Mouse (Mus musculus): Measurements from ENCODE around the gene Pygo2.

Gene Pygo2

DNA sequence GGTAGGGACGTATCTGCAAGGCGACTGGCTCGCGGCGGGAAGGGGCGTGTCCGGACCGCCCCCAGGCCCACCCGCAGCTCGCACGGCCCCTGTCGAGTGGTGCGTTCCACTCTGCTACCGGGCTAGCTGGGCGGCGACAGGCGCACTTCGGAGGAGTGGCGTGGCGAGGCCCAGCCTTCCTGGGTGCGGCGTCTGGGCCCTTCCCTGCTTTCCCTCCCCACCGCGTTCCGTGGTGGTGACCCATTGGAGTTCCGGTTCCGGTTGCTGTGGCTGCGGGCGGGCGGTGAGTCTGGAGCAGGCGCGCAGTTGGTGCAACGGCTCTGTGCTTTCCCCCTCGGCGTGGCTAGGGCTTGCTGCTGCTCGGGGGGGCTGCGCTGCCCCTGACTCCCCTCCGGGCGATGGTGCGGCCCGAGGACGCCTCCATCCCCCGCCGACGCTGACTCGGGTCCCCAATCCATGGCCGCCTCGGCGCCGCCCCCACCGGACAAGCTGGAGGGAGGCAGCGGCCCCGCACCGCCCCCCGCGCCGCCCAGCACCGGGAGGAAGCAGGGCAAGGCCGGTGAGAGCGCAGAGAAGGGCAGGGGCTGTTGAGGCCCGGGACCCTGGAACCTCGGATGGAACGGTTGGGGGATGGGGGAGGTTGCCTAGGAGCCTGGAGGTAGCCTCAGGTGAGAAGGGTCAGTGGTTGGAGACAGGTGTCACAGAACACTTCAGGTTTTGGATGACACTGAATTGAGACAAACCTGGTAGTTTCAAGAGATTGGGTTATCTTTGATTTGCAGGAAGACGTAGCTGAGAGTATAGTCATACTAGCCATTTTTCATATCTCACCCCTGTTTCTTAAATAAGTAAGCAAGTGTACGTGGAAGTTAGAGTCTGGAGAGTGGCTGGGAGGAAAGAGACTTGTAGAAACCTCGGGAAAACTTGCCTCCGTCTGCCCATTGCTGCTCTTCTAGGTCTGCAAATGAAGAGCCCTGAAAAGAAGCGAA is at the start of gene Pygo2:
Gene Pygo2, plus strand, starts transcription at position 44 of the 989 bp plus-strand sequence.
- DNase-seq (ENCODE audit: low read depth, low spot score): peak; percentile 95

GRCm38 (mm10) chr3:89380291-89380690 is 49.7 kb upstream of the Pygo2 start:
- DNase-seq (ENCODE audit: low read depth, low spot score): no peak

GRCm38 (mm10) chr3:89380711-89381110 is 49.3 kb upstream of the Pygo2 start:
- DNase-seq (ENCODE audit: low read depth, low spot score): no peak

DNA sequence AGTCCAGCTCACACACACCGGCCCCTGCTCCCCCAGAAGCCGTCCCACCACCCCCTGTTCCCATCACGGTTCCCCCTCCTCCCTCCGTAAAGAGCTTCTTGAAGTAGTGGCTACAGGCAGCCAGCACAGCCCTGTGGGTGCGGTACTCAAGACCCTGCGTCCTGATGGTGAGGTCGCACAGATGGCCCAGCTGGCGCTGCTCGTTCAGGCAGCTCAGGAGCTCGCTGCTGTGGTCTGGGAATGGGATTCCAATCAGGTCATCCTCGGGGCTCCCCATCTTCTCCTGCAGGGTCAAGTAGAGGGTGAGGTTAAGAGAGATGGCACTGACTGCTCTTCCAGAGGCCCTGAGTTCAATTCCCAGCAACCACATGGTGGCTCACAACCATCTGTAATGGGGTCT is 48.8 kb upstream of the Pygo2 start:
- no peak for DNase-seq (ENCODE audit: low read depth, low spot score)

DNA sequence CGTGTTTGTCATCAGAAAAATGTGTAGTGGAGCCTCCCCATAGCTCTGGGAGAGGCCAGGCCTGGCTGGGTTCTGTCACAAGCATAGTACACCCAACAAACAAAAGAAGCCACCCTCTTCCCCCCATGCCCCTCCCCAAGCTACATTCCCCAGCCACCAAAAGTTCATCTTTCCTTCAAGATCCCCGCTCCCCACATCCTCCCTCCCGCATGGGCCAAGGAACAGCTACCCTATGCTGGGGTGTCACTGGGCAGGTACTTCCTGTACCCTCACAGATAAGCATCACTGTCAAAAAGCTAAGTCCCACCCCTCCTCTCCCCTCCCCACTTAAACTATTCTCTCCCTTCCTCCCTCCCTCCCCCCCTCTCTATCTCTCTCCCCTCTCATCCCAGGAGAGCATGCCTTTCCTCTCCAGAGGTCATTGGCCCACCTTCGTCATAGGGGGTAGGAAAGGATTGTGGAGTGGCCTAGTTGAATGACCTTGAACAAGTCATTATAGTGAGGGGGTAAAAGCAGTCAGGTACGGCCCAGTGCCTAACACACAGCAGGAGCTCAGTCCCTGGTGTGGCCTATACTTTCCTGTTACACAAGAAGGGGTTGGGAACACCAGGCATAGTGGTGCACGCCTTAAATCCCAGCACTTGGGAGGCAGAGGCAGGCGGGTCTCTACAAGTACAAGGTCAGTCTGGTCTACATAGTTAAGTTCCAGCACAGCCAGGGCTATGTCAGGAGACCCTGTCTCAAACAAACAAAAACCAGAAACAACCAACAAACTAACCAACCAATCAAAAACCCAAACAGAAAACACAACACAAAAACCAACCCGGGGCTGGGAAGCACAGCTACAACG is 47.8 kb upstream of the Pygo2 start:
- no peak for DNase-seq (ENCODE audit: low read depth, low spot score)

DNA sequence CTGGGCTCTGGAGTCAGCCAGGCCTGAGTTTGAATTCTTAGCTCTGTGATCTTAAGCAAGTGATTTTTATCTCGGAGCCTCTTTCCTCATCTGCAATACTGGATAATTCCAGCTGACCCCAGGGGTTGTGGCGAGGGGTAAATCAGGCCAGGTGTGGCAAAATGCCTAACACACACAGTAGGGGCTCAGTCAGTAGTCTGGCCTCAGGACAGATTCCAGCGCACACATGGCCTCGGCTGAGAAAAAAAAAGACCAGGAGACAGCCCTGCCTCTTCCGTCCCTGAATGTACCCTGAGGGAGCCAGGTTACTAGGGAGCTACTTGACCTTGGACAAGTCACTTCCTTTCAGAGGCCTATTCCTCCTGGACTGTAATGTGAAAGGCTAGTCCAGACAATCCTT is 47.1 kb upstream of the Pygo2 start:
- no peak for DNase-seq (ENCODE audit: low read depth, low spot score)

DNA sequence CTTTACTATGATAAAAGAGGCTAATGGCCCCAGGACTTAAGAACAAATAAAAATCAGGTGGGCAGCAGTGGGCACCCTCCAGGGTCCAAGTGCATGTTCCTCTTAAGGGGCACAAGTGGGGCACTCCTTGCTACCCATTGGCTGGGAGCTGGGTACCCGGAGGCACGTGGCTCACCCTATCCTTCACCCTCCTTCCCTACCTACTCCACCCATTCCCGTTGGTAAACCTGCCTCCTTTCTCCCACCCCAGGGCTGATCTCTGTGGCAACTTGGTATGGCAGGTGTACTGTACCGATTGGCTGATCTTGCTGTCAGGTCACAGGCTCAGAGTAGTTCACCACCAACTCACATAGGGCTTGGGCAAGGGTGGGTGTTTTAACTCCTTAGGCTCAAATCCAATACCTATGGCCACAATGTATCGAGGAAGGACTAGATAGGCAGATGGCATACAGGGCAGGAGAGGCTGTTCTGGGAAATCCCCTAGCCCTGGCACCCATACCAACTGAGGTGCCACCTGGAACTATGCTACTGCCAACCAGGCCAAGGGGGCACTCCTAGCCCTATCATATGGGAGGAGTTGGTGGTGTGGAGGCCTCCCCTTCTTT is 46.3 kb upstream of the Pygo2 start:
- DNase-seq (ENCODE audit: low read depth, low spot score): no peak

- DNase-seq (ENCODE audit: low read depth, low spot score): no peak
These were observed 45.5 kb upstream of the Pygo2 start for GRCm38 (mm10) chr3:89384331-89385076.

DNA sequence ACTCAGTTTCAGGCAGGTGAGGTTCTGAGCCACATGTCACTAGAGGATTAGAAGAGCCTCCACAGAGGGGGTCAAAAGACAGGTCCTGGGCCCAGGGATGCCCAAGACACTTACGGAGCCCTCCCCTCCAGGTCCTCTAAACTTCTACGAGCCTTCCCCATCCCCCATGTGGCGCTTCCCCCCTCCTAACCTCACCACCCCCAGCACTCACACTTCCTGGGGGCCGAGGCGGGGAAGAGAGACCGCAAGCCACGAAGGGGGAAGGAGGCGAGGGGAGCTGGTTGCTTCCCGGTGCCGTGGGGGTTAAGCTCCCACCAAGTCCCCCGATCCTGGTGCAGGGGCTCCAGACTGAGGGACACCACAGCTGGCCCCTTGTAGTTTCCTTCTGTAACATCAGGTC is 44.6 kb upstream of the Pygo2 start:
- no peak for DNase-seq (ENCODE audit: low read depth, low spot score)

GRCm38 (mm10) chr3:89386438-89387420 is 43.3 kb upstream of the Pygo2 start:
- DNase-seq (ENCODE audit: low read depth, low spot score): no peak

- no peak for DNase-seq (ENCODE audit: low read depth, low spot score)
These were observed 42.4 kb upstream of the Pygo2 start for GRCm38 (mm10) chr3:89387632-89388031.

DNA sequence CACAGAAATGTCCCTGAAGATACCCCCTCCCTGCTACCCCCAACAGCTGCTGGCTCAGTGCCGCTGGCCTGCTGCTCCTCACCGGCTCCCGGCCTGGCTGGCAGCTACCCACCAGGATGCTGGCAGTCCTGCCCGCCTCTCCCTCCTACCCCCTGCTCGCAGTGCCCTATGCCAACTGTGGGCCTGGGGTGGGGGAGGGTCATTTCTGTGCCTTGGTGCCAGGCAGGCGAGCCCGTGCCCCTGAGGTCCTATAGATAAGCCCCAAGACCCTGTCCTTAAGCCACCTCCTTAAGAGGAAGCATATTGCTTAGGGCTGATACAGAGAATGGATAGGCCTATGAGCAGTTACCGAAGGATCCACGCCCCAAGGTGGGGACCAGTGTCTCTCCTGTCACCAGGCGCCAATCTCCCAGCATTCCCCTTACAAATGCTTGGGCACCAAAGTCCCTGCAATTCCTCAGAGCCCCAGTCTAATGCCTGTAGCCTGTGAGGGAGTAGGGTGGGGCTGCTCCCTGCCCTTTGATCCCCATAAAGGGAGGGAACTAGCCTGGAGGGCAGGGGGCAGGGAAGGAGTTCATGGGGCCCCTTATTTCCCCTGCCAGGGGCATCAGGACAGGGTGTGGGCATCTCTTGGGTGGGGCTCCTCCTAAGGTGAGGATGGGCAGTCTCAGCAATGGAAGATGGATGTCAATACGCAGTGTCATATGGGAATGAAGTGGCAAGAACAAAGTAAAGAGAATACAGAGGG is 41.7 kb upstream of the Pygo2 start:
- DNase-seq (ENCODE audit: low read depth, low spot score): no peak

GRCm38 (mm10) chr3:89388901-89389740 is 40.9 kb upstream of the Pygo2 start:
- DNase-seq (ENCODE audit: low read depth, low spot score): no peak

- no peak for DNase-seq (ENCODE audit: low read depth, low spot score)
These were observed 39.9 kb upstream of the Pygo2 start for GRCm38 (mm10) chr3:89390111-89390515.

DNA sequence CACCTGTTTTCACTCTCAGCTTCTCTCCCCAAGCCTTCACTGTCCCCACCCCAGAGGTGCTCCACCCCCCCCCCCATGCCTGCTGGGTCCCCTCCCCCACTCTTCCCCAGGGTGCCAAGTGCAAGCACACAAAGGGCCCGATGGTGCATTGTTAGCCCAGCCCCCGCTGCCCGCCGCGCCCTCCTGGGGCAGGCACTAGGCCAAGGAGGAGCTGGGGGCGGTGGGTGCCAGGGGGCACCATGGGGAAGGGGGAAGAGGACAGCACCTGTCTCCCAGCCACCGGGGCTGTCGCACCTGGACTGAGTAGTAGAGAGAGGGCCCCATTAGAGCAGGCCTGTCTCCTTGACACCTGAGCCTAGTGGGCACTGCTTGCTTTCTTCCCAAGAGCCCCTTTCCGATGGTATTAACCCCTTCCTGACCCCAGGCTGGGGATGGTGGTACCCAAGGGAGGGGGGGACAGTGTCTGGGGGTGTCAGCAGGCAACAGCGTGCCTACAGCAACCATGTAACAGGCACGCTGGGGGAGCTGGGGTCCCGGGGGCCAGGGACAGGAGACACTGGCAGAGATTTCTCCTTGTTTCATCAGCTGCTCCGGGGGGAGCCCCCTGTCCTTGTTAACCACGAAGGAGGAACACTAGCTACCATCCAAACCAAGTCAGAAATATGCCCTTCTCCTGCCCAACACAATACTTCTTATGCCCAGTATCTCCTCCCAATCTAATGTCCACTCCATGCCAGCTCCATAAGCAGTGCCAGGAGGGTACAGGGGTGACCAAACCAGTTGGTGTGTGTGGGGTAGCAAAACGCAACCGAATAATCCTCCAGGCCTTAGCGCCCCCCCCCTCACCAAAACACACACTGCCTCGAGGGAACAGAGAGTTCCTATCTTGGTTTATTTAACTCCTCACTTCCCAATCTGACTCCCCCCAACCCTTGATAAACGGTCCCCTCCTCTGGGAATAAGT is 39.0 kb upstream of the Pygo2 start:
- DNase-seq (ENCODE audit: low read depth, low spot score): no peak

DNA sequence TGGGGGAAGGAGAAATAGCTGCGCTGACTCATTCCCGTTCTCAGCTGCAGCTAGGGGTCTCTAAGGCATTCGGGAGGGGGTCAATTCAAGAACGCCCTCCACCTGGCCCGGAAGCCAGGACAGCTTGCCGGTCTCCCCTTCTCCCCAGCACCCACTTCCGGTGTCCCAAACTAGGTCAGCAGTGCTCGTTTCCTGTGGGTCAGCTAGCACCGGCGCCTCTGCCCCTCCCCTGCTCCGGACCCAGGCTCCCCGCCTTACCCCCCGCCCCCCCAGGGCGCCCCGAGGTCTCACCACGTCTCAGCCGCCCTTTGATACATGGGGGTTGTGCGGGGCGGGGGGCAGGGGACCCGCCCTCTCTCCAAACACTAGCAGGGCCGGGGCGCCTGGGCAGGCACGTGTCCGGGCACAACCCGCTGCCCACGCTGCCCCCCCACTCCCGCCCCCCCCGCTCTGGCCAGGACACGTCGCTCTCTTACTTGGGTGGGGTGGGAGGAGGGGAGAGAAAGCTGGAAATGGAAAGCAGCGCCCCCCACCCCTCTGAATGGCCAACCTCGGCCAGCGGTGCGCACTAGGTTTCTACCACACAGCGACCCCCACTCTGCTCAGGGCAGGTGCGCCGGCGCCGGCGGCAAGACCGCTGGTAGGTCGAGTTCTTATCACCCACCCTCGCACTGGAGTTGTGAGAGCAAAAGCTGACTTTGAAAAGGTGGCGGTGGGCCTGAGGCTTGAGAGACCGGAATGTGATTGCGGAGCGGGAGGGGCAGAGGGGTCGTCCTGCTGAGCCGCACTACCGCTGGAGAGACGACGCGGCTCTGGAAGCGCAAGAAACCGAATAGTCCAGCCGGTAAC is 38.1 kb upstream of the Pygo2 start:
- DNase-seq (ENCODE audit: low read depth, low spot score): peak; percentile 34

Measured in mesoderm, embryonic 11.5 days (tissue).